Mouse (Mus musculus): ENCODE data around the gene Cldnd2.

GRCm38 (mm10) chr7:43451726-43452125 lies 11.1 kb downstream of the Cldnd2 start:
- TF ChIP-seq CTCF (IDR thresholded peaks at IDR 0.05; ENCODE audit: control insufficient read depth, insufficient read depth, insufficient replicate concordance, low read depth, low read length) (no peak), POLR2A (IDR thresholded peaks at IDR 0.05; ENCODE audit: control insufficient read depth, low read depth, low read length) (no peak)

All from testis, adult 2 months (tissue).